ENCODE assay signal across 13 mouse cellular contexts in the genomic region with DNA sequence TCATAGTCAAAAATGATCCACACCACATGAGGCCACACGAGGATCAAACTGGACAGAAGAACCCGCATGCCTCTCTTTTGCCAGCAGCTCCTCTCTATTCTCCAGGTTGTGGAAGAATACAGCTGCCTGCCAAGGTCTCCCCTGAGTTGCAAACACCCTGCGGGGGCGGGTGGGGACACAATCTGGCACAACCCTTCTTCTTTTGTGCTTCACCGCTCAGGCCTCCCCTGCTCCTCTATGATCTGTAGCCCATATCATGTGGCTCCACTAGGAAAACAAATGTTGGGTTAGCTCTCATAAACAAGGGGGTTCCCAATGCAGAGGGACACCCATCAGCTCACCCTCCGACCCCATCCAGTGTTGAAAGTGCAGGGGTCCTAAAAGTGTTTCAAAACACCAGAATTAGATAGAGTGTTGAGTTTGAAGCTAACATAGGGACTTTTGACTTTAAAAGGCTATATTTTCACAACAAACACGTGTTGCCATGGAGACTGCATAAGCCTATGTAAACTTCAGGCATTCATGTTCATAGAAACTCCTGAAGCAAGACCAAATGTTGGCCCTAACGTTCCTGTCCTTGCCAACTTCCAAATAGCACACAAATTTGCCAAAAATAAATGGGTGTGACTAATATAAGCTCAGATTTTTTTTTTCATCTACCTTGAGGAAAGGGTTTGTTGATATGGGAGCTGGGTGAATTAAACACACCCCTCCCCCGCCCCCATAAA.
DNase-seq lines count a peak whose midpoint lies in the region; ATAC-seq lines count a peak whose summit lies in the region.
"Had no signal": no experiment of that assay in that cellular context is flagged by ENCODE, and none has a peak within 500 bp of the region (broad histone marks: within the 10 kb centered on the region; RNA-seq: fewer than 3 reads in every experiment).

No protein-coding gene starts in this region.

- no peak overlapping the region for H3K4me2 ChIP-seq in embryonic facial prominence, embryonic 11.5 days (ENCODE audit: low read depth, low read length)
- H3K4me2 ChIP-seq in embryonic facial prominence, embryonic 14.5 days (ENCODE audit: low read depth, low read length), result no peak overlapping the region
- H3K4me2 ChIP-seq: liver, embryonic 12.5 days had no signal

- no peak overlapping the region for H3K4me3 ChIP-seq in embryonic facial prominence, embryonic 11.5 days (ENCODE audit: low read depth, low read length)
- H3K4me3 ChIP-seq in embryonic facial prominence, embryonic 10.5 days, result no peak overlapping the region
- no peak overlapping the region for H3K4me3 ChIP-seq in embryonic facial prominence, embryonic 14.5 days (ENCODE audit: low read depth, low read length)
- H3K4me3 ChIP-seq: liver, embryonic 12.5 days had no signal

- H3K36me3 ChIP-seq in embryonic facial prominence, embryonic 11.5 days (replicated peaks; ENCODE audit: control insufficient read depth, insufficient read depth, low read depth, low read length), result no peaks in the 10 kb centered on the region
- no peaks in the 10 kb centered on the region for H3K36me3 ChIP-seq in embryonic facial prominence, embryonic 10.5 days (replicated peaks)
- no peaks in the 10 kb centered on the region for H3K36me3 ChIP-seq in embryonic facial prominence, embryonic 14.5 days (ENCODE audit: control insufficient read depth, insufficient read depth, low read length)
- H3K36me3 ChIP-seq: liver, embryonic 12.5 days had no signal

- H3K27ac ChIP-seq in embryonic facial prominence, embryonic 11.5 days (replicated peaks; ENCODE audit: low read depth, low read length), result no peak overlapping the region
- no peak overlapping the region for H3K27ac ChIP-seq in embryonic facial prominence, embryonic 10.5 days (replicated peaks)
- H3K27ac ChIP-seq in embryonic facial prominence, embryonic 14.5 days (replicated peaks; ENCODE audit: low read depth, low read length), result peak overlapping the region; percentile 61
- H3K27ac ChIP-seq: liver, embryonic 12.5 days had no signal

- 80% methylated on average over 9 of the region's 9 CpGs for WGBS in embryonic facial prominence, embryonic 11.5 days
- WGBS in embryonic facial prominence, embryonic 10.5 days, result 81% methylated on average over 9 of the region's 9 CpGs
- WGBS in embryonic facial prominence, embryonic 14.5 days, result 65% methylated on average over 9 of the region's 9 CpGs

- peak; percentile 9 for DNase-seq in embryonic facial prominence, embryonic 11.5 days (ENCODE audit: low spot score)
- DNase-seq in embryonic facial prominence, embryonic 10.5 days (ENCODE audit: low spot score), result no peak
- DNase-seq in left cerebral cortex, postnatal 4 days, result peak; percentile 34
- DNase-seq in left cerebral cortex, adult 9 months (ENCODE audit: low spot score in 2 of 2), result no peak
- peak; percentile 38 for DNase-seq in NIH3T3 (ENCODE audit: low read depth)
- DNase-seq in embryonic facial prominence, embryonic 14.5 days (ENCODE audit: low spot score), result peak; percentile 88
- no peak for DNase-seq in thymus, postnatal 14 days
- DNase-seq: heart, postnatal 4 days; layer of hippocampus, postnatal 36 days; right cerebral cortex, adult 18-20 months; thymus, postnatal 25 days had no signal

- no peaks in the 10 kb centered on the region for H3K9me3 ChIP-seq in embryonic facial prominence, embryonic 11.5 days (replicated peaks; ENCODE audit: control insufficient read depth, low read length)
- H3K9me3 ChIP-seq in embryonic facial prominence, embryonic 10.5 days, result no peaks in the 10 kb centered on the region
- no peaks in the 10 kb centered on the region for H3K9me3 ChIP-seq in embryonic facial prominence, embryonic 14.5 days (ENCODE audit: control insufficient read depth, low read length)
- H3K9me3 ChIP-seq: liver, embryonic 12.5 days had no signal

- H3K27me3 ChIP-seq in embryonic facial prominence, embryonic 11.5 days (ENCODE audit: control insufficient read depth, insufficient read depth, low read length), result no peaks in the 10 kb centered on the region
- peaks cover 5% of the 10 kb centered on the region; the same call in 1 of the 2 replicates for H3K27me3 ChIP-seq in embryonic facial prominence, embryonic 10.5 days (replicated peaks; ENCODE audit: low read depth, poor library complexity, severe bottlenecking)
- H3K27me3 ChIP-seq in embryonic facial prominence, embryonic 14.5 days (replicated peaks; ENCODE audit: control insufficient read depth, insufficient read depth, low read length), result no peaks in the 10 kb centered on the region
- H3K27me3 ChIP-seq: liver, embryonic 12.5 days had no signal

- no peaks in the 10 kb centered on the region for H3K4me1 ChIP-seq in embryonic facial prominence, embryonic 11.5 days (ENCODE audit: control insufficient read depth, insufficient read depth, low read length)
- no peaks in the 10 kb centered on the region for H3K4me1 ChIP-seq in embryonic facial prominence, embryonic 10.5 days
- H3K4me1 ChIP-seq in embryonic facial prominence, embryonic 14.5 days (ENCODE audit: control insufficient read depth, insufficient read depth, low read length), result peaks cover 21% of the 10 kb centered on the region
- H3K4me1 ChIP-seq: liver, embryonic 12.5 days had no signal

- H3K9ac ChIP-seq in embryonic facial prominence, embryonic 11.5 days (replicated peaks; ENCODE audit: low read length), result no peak overlapping the region
- no peak overlapping the region for H3K9ac ChIP-seq in embryonic facial prominence, embryonic 14.5 days (ENCODE audit: low read depth, low read length)
- H3K9ac ChIP-seq: liver, embryonic 12.5 days had no signal

- intact Hi-C loops in left cerebral cortex, postnatal 4 days (cut with DNase I), result no loop called here

- no peak for ATAC-seq in embryonic facial prominence, embryonic 11.5 days (replicated peaks; ENCODE audit: insufficient number of reproducible peaks, low FRiP score, low TSS enrichment, low read depth)
- ATAC-seq in embryonic facial prominence, embryonic 14.5 days (ENCODE audit: low read depth), result peak; percentile 67
- ATAC-seq: intestine, postnatal 0 days; liver, embryonic 12.5 days had no signal

Comparison
In these comparisons a context has a peak if more than half of its experiments do, and no peak if none do; other contexts are left out.
1. DNase-seq: peak in embryonic facial prominence, embryonic 11.5 days (single experiment), left cerebral cortex, postnatal 4 days (single experiment), NIH3T3 (single experiment) and embryonic facial prominence, embryonic 14.5 days (single experiment); none in embryonic facial prominence, embryonic 10.5 days (single experiment), left cerebral cortex, adult 9 months (0 of 2) and thymus, postnatal 14 days (single experiment).